Mouse (Mus musculus): ENCODE results near the gene Igsf9. TPM values are rescaled to one million over a fixed set of nuclear protein-coding genes. Genes with fewer than 3 reads are reported as not detected.

Gene Igsf9
- polyA plus RNA-seq, 1 experiment from 2014 or later, result 69.7 TPM

GRCm38 (mm10) chr1:172520576-172521440 is 39.2 kb downstream of the Igsf9 start, which contains the start of gene Cfap45:
Cfap45 (plus strand) TSS chr1:172520801.
- H3K36me3 ChIP-seq, result no peaks in the 10 kb centered on the region
- peak; percentile 88 for ATAC-seq (ENCODE audit: insufficient number of reproducible peaks, insufficient read depth, low FRiP score, low TSS enrichment, low read depth)
- peak within 1 kb of the TSS; percentile 36 for H3K4me3 ChIP-seq (replicated peaks)
- no peak within 1 kb of the TSS for H3K9ac ChIP-seq (replicated peaks)
- H3K4me1 ChIP-seq (replicated peaks), result peaks cover 24% of the 10 kb centered on the region
- peak within 1 kb of the TSS; percentile 54 for H3K4me2 ChIP-seq
- 5% methylated on average over 28 of the region's 28 CpGs for WGBS
- H3K27me3 ChIP-seq, result 0 out of 2 replicates have a peak, but pooled peaks cover 4% of the 10 kb centered on the region
- H3K27ac ChIP-seq, result 0 out of 2 replicates have a peak within 1 kb of the TSS, but pooled peaks have one; percentile 0
- H3K9me3 ChIP-seq, result 0 out of 2 replicates have a peak, but pooled peaks cover 5% of the 10 kb centered on the region

- no peak overlapping the region for H3K4me2 ChIP-seq
- H3K9ac ChIP-seq (replicated peaks), result no peak overlapping the region
- H3K36me3 ChIP-seq, result no peaks in the 10 kb centered on the region
- no peak for ATAC-seq (ENCODE audit: insufficient number of reproducible peaks, insufficient read depth, low FRiP score, low TSS enrichment, low read depth)
- 0 out of 2 replicates have a peak, but pooled peaks cover 2% of the 10 kb centered on the region for H3K9me3 ChIP-seq
- H3K27me3 ChIP-seq, result 0 out of 2 replicates have a peak, but pooled peaks cover 7% of the 10 kb centered on the region
- no peak overlapping the region for H3K27ac ChIP-seq
- no peak overlapping the region for H3K4me3 ChIP-seq (replicated peaks)
- H3K4me1 ChIP-seq (replicated peaks), result peaks cover 27% of the 10 kb centered on the region
- WGBS, result 69% methylated on average over 7 of the region's 7 CpGs
Measured at GRCm38 (mm10) chr1:172522524-172522923, 40.9 kb downstream of the Igsf9 start.

- ATAC-seq (ENCODE audit: insufficient number of reproducible peaks, insufficient read depth, low FRiP score, low TSS enrichment, low read depth), result no peak
- H3K9me3 ChIP-seq, result no peaks in the 10 kb centered on the region
- H3K4me3 ChIP-seq (replicated peaks), result no peak overlapping the region
- 0 out of 2 replicates have a peak, but pooled peaks cover 13% of the 10 kb centered on the region for H3K27me3 ChIP-seq
- H3K4me1 ChIP-seq (replicated peaks), result peaks cover 30% of the 10 kb centered on the region
- H3K9ac ChIP-seq (replicated peaks), result no peak overlapping the region
- H3K27ac ChIP-seq, result no peak overlapping the region
- H3K36me3 ChIP-seq, result no peaks in the 10 kb centered on the region
- 65% methylated on average over 12 of the region's 12 CpGs for WGBS
- no peak overlapping the region for H3K4me2 ChIP-seq
Measured at GRCm38 (mm10) chr1:172523699-172524101, 42.1 kb downstream of the Igsf9 start.

- WGBS, result 38% methylated on average over 15 of the region's 15 CpGs
- no peak for ATAC-seq (ENCODE audit: insufficient number of reproducible peaks, insufficient read depth, low FRiP score, low TSS enrichment, low read depth)
Measured at GRCm38 (mm10) chr1:172525027-172525764, 43.6 kb downstream of the Igsf9 start.

GRCm38 (mm10) chr1:172525971-172526370 is 44.4 kb downstream of the Igsf9 start:
- H3K27ac ChIP-seq, result no peak overlapping the region
- 0 out of 2 replicates have a peak, but pooled peaks cover 13% of the 10 kb centered on the region for H3K27me3 ChIP-seq
- no peak overlapping the region for H3K9ac ChIP-seq (replicated peaks)
- no peak for ATAC-seq (ENCODE audit: insufficient number of reproducible peaks, insufficient read depth, low FRiP score, low TSS enrichment, low read depth)
- H3K4me3 ChIP-seq (replicated peaks), result no peak overlapping the region
- no peak overlapping the region for H3K4me2 ChIP-seq
- no peaks in the 10 kb centered on the region for H3K9me3 ChIP-seq
- WGBS, result 69% methylated on average over 7 of the region's 7 CpGs
- peaks cover 33% of the 10 kb centered on the region for H3K4me1 ChIP-seq (replicated peaks)
- H3K36me3 ChIP-seq, result no peaks in the 10 kb centered on the region

More at GRCm38 (mm10) chr1:172525027-172525764, 43.6 kb downstream of the Igsf9 start:
- Histone ChIP-seq H3K9ac (replicated peaks) (no peak overlapping the region), H3K4me2 (peak overlapping the region; percentile 15; the same call in 1 of the 2 replicates), H3K9me3 (no peaks in the 10 kb centered on the region), H3K27ac (peak overlapping the region; percentile 66), H3K27me3 (0 out of 2 replicates have a peak, but pooled peaks cover 13% of the 10 kb centered on the region), H3K36me3 (no peaks in the 10 kb centered on the region), H3K4me1 (replicated peaks) (peaks cover 31% of the 10 kb centered on the region), H3K4me3 (replicated peaks) (no peak overlapping the region)

- H3K4me2 ChIP-seq, result no peak overlapping the region
- H3K4me3 ChIP-seq (replicated peaks), result no peak overlapping the region
- 75% methylated on average over 23 of the region's 23 CpGs for WGBS
- no peak overlapping the region for H3K27ac ChIP-seq
- no peaks in the 10 kb centered on the region for H3K9me3 ChIP-seq
- H3K36me3 ChIP-seq, result no peaks in the 10 kb centered on the region
- peaks cover 15% of the 10 kb centered on the region; the same call in 1 of the 2 replicates for H3K27me3 ChIP-seq
- no peak overlapping the region for H3K9ac ChIP-seq (replicated peaks)
- no peak for ATAC-seq (ENCODE audit: insufficient number of reproducible peaks, insufficient read depth, low FRiP score, low TSS enrichment, low read depth)
- peaks cover 34% of the 10 kb centered on the region for H3K4me1 ChIP-seq (replicated peaks)
Measured at GRCm38 (mm10) chr1:172526380-172527081, 44.9 kb downstream of the Igsf9 start.

- Histone ChIP-seq H3K4me3 (replicated peaks) (no peak overlapping the region), H3K27me3 (peaks cover 21% of the 10 kb centered on the region; the same call in 1 of the 2 replicates), H3K4me2 (no peak overlapping the region), H3K9ac (replicated peaks) (no peak overlapping the region), H3K36me3 (no peaks in the 10 kb centered on the region), H3K4me1 (replicated peaks) (peaks cover 43% of the 10 kb centered on the region), H3K27ac (no peak overlapping the region), H3K9me3 (no peaks in the 10 kb centered on the region)
- ATAC-seq (ENCODE audit: insufficient number of reproducible peaks, insufficient read depth, low FRiP score, low TSS enrichment, low read depth), result no peak
- WGBS, result 95% methylated on average over 10 of the region's 10 CpGs
Measured at GRCm38 (mm10) chr1:172527431-172527830, 45.8 kb downstream of the Igsf9 start.

GRCm38 (mm10) chr1:172528701-172529100 is 47.1 kb downstream of the Igsf9 start:
- H3K27ac ChIP-seq, result no peak overlapping the region
- H3K4me1 ChIP-seq (replicated peaks), result peaks cover 47% of the 10 kb centered on the region
- peaks cover 23% of the 10 kb centered on the region; the same call in 1 of the 2 replicates for H3K27me3 ChIP-seq
- ATAC-seq (ENCODE audit: insufficient number of reproducible peaks, insufficient read depth, low FRiP score, low TSS enrichment, low read depth), result peak; percentile 44; the same call in 1 of the 2 replicates
- H3K4me3 ChIP-seq (replicated peaks), result no peak overlapping the region
- H3K4me2 ChIP-seq, result no peak overlapping the region
- 5% methylated on average over 7 of the region's 7 CpGs for WGBS
- no peaks in the 10 kb centered on the region for H3K36me3 ChIP-seq
- no peaks in the 10 kb centered on the region for H3K9me3 ChIP-seq
- H3K9ac ChIP-seq (replicated peaks), result no peak overlapping the region

- no peaks in the 10 kb centered on the region for H3K36me3 ChIP-seq
- peak; percentile 23; the same call in 1 of the 2 replicates for ATAC-seq (ENCODE audit: insufficient number of reproducible peaks, insufficient read depth, low FRiP score, low TSS enrichment, low read depth)
- H3K4me3 ChIP-seq (replicated peaks), result no peak overlapping the region
- no peak overlapping the region for H3K27ac ChIP-seq
- H3K4me2 ChIP-seq, result no peak overlapping the region
- 8% methylated on average over 8 of the region's 8 CpGs for WGBS
- no peak overlapping the region for H3K9ac ChIP-seq (replicated peaks)
- H3K9me3 ChIP-seq, result no peaks in the 10 kb centered on the region
- H3K4me1 ChIP-seq (replicated peaks), result peaks cover 38% of the 10 kb centered on the region
- peaks cover 28% of the 10 kb centered on the region; the same call in 1 of the 2 replicates for H3K27me3 ChIP-seq
Measured at GRCm38 (mm10) chr1:172530544-172531220, 49.1 kb downstream of the Igsf9 start.

GRCm38 (mm10) chr1:172532551-172532950 is 51.0 kb downstream of the Igsf9 start:
- Histone ChIP-seq H3K27me3 (peaks cover 24% of the 10 kb centered on the region; the same call in 1 of the 2 replicates), H3K36me3 (no peaks in the 10 kb centered on the region), H3K27ac (no peak overlapping the region), H3K9ac (replicated peaks) (peak overlapping the region; percentile 31), H3K4me3 (replicated peaks) (peak overlapping the region; percentile 27), H3K4me1 (replicated peaks) (peaks cover 35% of the 10 kb centered on the region), H3K9me3 (no peaks in the 10 kb centered on the region), H3K4me2 (peak overlapping the region; percentile 50)
- peak; percentile 13; the same call in 1 of the 2 replicates for ATAC-seq (ENCODE audit: insufficient number of reproducible peaks, insufficient read depth, low FRiP score, low TSS enrichment, low read depth)
- WGBS, result 2% methylated on average over 13 of the region's 13 CpGs
